Mouse (Mus musculus) heart, postnatal 25 days (tissue): Measurements from ENCODE around the gene Zfp281. TPM values are rescaled to one million over a fixed set of nuclear protein-coding genes. Genes with fewer than 3 reads are reported as not detected.

Experiments
- DNase-seq: peaks from one replicate; pipeline ENCODE4 v3.0.0; 2022; ENCODE audit warnings: low spot score
- intact Hi-C: fragments of 180-260 bp; cut with DNase I; formaldehyde crosslinking; loops from one replicate; pipeline ENCODE4 v1.15.1; 2025
- total RNA-seq, 2 experiments: library from RNA; stranded (reverse); gene quantifications; 2 replicates each; pipeline ENCODE4 v1.2.3; 2021

Gene Zfp281
- total RNA-seq, 2 experiments from 2014 or later: 10.1 to 12.0 TPM

DNA sequence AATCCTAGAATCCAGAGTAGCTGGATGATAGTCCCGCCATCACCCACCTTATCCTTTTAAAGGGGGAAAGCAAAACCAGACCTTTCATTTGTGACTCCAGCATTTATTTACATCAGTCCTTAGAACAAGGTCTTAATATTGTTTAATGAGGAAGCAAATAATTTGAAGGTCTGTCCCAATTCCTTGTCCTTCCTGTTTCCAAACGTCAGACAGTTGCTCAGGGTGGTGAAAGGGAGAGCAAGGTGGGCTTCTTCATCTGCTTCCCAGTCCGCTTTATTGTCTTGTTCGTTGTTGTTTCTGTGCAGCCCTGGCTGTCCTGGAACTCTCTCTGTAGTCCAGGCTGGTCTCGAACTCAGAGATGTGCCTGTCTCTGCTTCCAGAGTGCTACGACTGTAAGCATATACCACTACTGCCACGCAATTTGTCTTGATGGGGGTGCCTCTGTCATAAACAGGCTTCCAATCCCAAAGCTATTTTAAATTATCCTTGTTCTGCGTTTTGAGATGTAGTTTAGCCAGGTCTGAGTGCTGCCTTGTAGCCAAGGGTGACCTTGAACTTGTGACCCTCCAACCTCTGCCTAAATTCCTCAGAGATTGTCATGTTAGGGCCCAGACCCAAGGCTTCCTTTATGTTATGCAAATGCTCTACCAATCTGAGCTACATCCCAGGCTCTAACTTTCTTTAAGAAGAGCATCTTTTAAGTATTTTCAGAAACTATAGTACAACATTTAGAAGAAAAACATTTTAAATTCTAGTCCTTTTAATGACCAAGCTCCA lies 21.3 kb downstream of the Zfp281 start:
- intact Hi-C loops: no loop called here

GRCm38 (mm10) chr1:136652066-136652465 lies 27.4 kb downstream of the Zfp281 start:
- intact Hi-C loops: no loop called here

More for the DNA sequence above, 21.3 kb downstream of the Zfp281 start:
- no peak for DNase-seq

GRCm38 (mm10) chr1:136653526-136653925 lies 28.8 kb downstream of the Zfp281 start:
- intact Hi-C loops: no loop called here
- no peak for DNase-seq

More at GRCm38 (mm10) chr1:136652066-136652465, 27.4 kb downstream of the Zfp281 start:
- DNase-seq: no peak

DNA sequence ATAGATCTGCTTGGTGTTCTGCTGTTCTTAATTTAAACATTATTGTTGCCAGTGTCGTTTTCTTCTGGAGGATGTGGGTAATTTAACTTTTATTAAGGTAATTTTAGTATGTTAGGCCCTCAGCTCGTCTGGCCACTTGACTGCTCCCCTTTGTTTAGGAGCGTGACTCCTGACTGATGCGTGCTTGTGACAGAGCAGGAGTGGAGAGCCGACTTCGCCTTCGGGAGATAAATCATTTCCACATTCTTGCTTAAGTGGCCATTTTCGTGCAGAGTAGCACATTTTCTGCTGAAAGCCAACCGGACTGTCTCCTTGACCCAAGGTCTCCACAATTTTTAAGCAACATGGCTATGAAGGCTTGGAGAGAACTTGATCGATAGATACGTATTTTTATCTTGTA lies 29.7 kb downstream of the Zfp281 start:
- DNase-seq: no peak
- intact Hi-C loops: no loop called here

DNA sequence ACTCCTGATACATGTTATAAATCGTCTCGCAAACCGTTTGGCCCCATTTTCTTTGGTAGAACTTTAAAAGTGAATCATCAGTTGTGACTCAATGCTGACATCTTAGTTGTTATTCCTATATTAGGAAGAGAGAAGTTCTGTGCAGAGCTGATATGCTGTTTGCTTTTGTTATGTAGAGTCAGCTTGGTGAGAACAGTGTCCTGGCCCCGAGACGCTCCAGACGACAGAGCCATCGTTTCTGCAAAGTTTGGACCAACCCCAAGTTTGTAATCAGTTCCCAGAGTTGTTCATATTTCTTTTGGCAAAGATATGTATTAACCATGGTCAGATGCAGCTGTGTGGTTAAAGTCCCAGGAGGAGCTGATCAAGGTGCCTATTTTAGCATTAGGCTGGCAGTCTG lies 31.9 kb downstream of the Zfp281 start:
- DNase-seq: no peak
- intact Hi-C loops: no loop called here

DNA sequence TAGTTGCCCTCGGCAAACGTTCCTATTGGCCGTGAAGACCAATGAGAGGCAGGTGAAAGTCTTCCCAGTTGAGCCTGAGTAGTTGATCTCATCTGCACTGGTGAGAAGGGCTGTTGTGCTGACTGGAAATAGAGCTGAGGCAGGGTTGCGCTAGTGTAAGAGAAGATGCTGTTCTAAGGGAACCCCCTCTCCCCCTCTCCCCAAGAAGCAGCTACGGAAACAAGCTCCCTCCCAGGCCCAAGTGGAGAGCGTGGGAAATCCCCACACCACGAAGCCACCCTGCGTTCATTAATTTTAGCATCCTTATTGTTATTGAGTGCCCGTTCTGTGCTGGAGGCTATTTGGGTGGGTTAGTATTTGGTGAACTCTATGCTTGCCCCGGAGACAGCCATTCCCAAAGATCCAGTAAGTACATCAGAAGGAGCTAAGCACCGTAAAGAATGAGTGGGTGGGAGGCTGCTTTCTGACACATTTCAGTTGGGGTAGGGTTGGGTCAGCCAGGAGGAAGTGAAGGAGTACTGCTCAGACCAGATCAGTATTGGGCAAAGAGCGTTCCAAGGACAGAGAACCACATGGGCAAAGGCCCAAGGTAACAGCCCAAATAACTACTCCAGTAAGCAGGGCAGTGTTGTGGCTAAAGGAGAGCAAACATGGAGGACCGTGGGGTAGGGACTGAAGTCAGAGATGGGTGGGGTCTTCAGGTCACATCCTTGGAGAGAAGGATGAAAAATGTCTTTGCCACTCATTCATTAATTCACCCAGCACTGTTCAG lies 33.9 kb downstream of the Zfp281 start:
- no peak for DNase-seq
- intact Hi-C loops: no loop called here

GRCm38 (mm10) chr1:136659337-136659736 lies 34.6 kb downstream of the Zfp281 start:
- DNase-seq: no peak
- intact Hi-C loops: no loop called here

DNA sequence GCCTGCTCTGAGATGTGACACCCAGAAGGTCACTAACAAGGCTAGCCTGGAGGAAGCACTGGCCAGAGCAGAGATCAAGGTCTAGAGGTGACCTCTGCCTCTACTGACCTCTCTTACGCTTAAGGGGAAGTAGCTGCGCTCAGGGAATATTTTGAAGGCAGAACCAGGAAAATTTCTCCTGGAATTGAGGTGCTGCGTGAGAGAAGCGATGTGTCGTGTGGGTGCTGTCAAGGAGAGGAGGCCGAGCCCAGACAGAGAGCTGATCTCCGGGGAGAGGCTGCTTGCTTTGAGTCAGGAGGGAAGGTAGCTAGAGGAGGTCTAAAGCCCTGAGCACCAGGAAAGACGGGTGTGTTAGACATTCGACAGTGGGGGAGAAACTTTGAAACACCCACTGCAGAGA lies 35.2 kb downstream of the Zfp281 start:
- intact Hi-C loops: no loop called here
- DNase-seq: no peak

- no peak for DNase-seq
- intact Hi-C loops: no loop called here
Measured at GRCm38 (mm10) chr1:136661511-136661910, 36.8 kb downstream of the Zfp281 start.

DNA sequence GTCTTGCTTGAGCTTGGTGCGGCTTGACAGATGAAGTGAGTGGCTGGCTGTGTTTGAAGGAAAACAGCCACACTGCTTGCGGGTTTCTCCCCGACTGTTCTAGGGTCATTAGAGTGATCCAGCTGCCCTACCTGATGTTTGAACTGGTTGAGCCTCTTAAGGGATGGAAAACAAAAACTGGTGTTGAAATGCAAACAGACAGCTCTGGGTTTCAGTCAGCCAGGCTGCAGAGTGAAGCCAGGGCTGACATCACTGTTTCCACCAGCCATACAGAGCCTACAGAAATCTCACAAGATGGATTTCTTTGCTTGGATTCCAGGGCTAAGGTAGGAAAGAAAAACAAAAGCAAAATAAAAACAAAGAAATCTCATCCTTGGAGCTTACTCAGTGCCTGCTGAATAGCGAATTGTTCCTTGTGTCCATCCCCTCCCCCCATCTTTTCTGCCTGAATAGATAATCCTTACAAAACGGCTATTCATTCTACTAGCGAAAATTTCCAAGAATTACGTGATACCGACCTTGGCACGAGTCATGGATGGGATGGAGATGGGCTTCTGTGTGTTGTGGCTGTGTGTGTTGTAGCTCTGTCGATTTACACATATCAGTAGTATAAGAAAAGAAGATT lies 37.4 kb downstream of the Zfp281 start:
- DNase-seq: no peak
- intact Hi-C loops: no loop called here

- intact Hi-C loops: no loop called here
Measured at GRCm38 (mm10) chr1:136664921-136665582, 40.4 kb downstream of the Zfp281 start.

GRCm38 (mm10) chr1:136666513-136666912 lies 41.8 kb downstream of the Zfp281 start:
- intact Hi-C loops: no loop called here

More at GRCm38 (mm10) chr1:136664921-136665582, 40.4 kb downstream of the Zfp281 start:
- DNase-seq: no peak

GRCm38 (mm10) chr1:136669926-136670325 lies 45.2 kb downstream of the Zfp281 start:
- DNase-seq: no peak
- intact Hi-C loops: loop anchor here (5.0 kb wide), 1 partner anchor 43 kb away; no protein-coding TSS in a partner anchor

More at GRCm38 (mm10) chr1:136666513-136666912, 41.8 kb downstream of the Zfp281 start:
- DNase-seq: no peak

GRCm38 (mm10) chr1:136670421-136670820 lies 45.7 kb downstream of the Zfp281 start:
- intact Hi-C loops: loop anchor here (5.0 kb wide), 1 partner anchor 43 kb away; no protein-coding TSS in a partner anchor
- DNase-seq: no peak

- intact Hi-C loops: loop anchor here (5.0 kb wide), 1 partner anchor 45 kb away; no protein-coding TSS in a partner anchor
Measured at GRCm38 (mm10) chr1:136671767-136672434, 47.2 kb downstream of the Zfp281 start.

GRCm38 (mm10) chr1:136672564-136672963 lies 47.9 kb downstream of the Zfp281 start:
- intact Hi-C loops: loop anchor here (5.0 kb wide), 1 partner anchor 45 kb away; no protein-coding TSS in a partner anchor

More at GRCm38 (mm10) chr1:136671767-136672434, 47.2 kb downstream of the Zfp281 start:
- no peak for DNase-seq

DNA sequence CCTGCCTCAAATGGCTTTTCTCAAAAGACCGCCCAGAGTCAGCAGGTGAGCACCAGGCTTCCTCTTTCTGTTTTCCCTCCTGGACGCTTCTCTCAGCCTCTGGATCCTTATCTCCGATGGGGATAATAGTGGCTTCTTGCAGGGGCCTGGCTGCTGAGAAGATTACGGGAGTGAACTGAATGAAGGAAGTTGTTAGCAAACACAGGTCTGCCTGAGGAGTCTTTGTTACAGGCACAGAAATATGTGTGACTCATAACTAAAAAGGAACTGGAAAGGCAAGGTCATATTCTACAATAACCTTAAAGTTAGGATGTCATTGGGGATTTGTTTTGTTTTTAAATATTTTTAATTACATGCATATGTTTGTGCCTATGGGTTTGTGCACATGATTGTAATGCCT lies 48.6 kb downstream of the Zfp281 start:
- DNase-seq: no peak
- intact Hi-C loops: loop anchor here (5.0 kb wide), 1 partner anchor 46 kb away; no protein-coding TSS in a partner anchor

More at GRCm38 (mm10) chr1:136672564-136672963, 47.9 kb downstream of the Zfp281 start:
- no peak for DNase-seq

DNA sequence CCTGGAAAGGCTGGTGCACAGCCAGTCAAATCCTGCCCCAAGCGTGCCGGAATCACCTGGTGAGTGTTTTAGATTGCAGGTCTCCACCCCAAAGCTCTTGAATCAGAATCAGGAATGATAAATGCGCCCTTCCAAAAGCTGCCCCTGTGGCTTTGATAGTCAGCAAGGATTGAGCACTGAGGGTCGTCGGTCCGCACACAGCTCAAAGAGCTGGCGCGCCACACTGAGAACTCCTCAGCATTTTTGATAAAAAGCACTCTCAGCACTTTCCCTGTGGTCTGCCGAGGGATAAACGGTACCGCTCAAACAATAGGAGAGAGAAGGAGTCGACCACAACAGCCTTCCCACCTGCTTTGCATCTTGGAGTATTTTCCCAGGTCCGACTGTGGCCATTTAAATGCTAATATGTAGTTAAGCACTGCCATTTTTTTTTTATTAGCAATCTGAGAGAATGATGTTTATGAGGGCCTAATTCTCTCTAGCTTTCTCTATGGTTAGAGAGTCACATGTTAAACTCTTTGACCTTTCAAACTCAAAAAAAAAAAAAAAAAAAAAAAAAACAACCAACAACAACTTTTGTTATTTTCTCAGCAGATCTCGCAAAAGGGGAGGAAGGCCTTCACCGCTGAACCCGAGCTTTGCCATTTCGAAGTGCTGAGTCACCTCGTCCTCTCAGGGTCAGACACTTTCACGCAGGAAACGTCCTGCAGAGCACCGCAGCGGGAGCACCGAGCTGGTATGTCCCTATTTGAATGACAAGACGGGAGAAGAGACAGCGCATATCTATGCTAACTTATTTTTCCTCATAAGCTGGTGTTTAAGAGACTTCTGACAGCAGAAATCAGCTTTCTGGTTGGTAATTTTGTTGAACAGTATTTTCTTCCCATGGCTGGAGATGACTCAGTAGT lies 50.1 kb downstream of the Zfp281 start:
- intact Hi-C loops: loop anchor here (5.0 kb wide), 1 partner anchor 48 kb away; no protein-coding TSS in a partner anchor
- DNase-seq: no peak
